Mouse (Mus musculus) limb, embryonic 11.5 days (tissue): ENCODE data around the gene Eno1. TPM values are rescaled to one million over a fixed set of nuclear protein-coding genes. Genes with fewer than 3 reads are reported as not detected.

Experiments used
- ATAC-seq: fragments of 200-750 bp; cut with Nextera tagmentation; 2 replicates; pipeline ENCODE4 v1.8.0; 2017; ENCODE audit warnings: low read depth; ENCODE audit not compliant: insufficient number of reproducible peaks, low FRiP score, low TSS enrichment
- DNase-seq: peaks from one replicate; pipeline ENCODE4 v3.0.0-alpha.2; 2015; ENCODE audit warnings: low spot score
- H3K27ac ChIP-seq: fragments of 300-500 bp; sonication (generic); replicated peaks from 2 replicates; pipeline ENCODE4 v1.5.1; 2014; ENCODE audit warnings: low read depth, mild to moderate bottlenecking, low read length
- H3K27me3 ChIP-seq: fragments of 300-500 bp; sonication (generic); 2 replicates; pipeline ENCODE4 v1.6.1; 2014; ENCODE audit warnings: mild to moderate bottlenecking, low read length, mixed read lengths; ENCODE audit not compliant: control insufficient read depth, insufficient read depth
- H3K36me3 ChIP-seq: fragments of 300-500 bp; sonication (generic); 2 replicates; pipeline ENCODE4 v1.6.1; 2014; ENCODE audit warnings: mild to moderate bottlenecking, low read length, moderate library complexity, mixed read lengths; ENCODE audit not compliant: control insufficient read depth, insufficient read depth
- H3K4me1 ChIP-seq: fragments of 300-500 bp; sonication (generic); 2 replicates; pipeline ENCODE4 v1.6.1; 2014; ENCODE audit warnings: low read length, mixed read lengths; ENCODE audit not compliant: control insufficient read depth, insufficient read depth
- H3K4me2 ChIP-seq: fragments of 300-500 bp; sonication (generic); 2 replicates; pipeline ENCODE4 v1.6.1; 2014; ENCODE audit warnings: low read depth, mild to moderate bottlenecking, moderate library complexity; ENCODE audit not compliant: severe bottlenecking
- H3K4me3 ChIP-seq: fragments of 300-500 bp; sonication (generic); 2 replicates; pipeline ENCODE4 v1.5.1; 2014; ENCODE audit warnings: low read depth, low read length
- H3K9ac ChIP-seq: fragments of 300-500 bp; sonication (generic); 2 replicates; pipeline ENCODE4 v1.6.1; 2014; ENCODE audit warnings: mild to moderate bottlenecking, low read length
- H3K9me3 ChIP-seq: fragments of 300-500 bp; sonication (generic); 2 replicates; pipeline ENCODE4 v1.6.1; 2016; ENCODE audit warnings: low read length; ENCODE audit not compliant: control insufficient read depth
- WGBS: fragments of 180-500 bp; shearing (Covaris S2); extraction: QIAGEN DNeasy Blood & Tissue Kit; methylation state at CpG from one replicate; pipeline ENCODE4 v1.1.7; 2014; 5-methylcytosine and 5-hydroxymethylcytosine counted together
- polyA plus RNA-seq: library from polyadenylated mRNA; unstranded; fragments of >200 nt; fragmentation: Nextera tagmentation; extraction: Ambion mirVana; gene quantifications from 2 replicates; pipeline ENCODE4 v1.2.1, GENCODE M21; 2014

Eno1 gene
- polyA plus RNA-seq, 1 experiment from 2014 or later = 2,311 TPM

- no peak overlapping the region for H3K27ac ChIP-seq
- 92% methylated on average over 7 of the region's 7 CpGs for WGBS
- no peak for ATAC-seq
These were observed 23.1 kb downstream of the Eno1 start for GRCm38 (mm10) chr4:150259577-150259976.

GRCm38 (mm10) chr4:150260111-150260510, 23.6 kb downstream of the Eno1 start:
- Histone ChIP-seq H3K9ac (no peak overlapping the region), H3K9me3 (no peaks in the 10 kb centered on the region), H3K4me1 (no peaks in the 10 kb centered on the region), H3K27me3 (no peaks in the 10 kb centered on the region), H3K4me2 (no peak overlapping the region), H3K4me3 (no peak overlapping the region), H3K36me3 (no peaks in the 10 kb centered on the region), H3K27ac (no peak overlapping the region)
- DNase-seq (no peak), ATAC-seq (no peak)
- WGBS = 69% methylated on average over 7 of the region's 7 CpGs

More at GRCm38 (mm10) chr4:150259577-150259976, 23.1 kb downstream of the Eno1 start:
- no peak for DNase-seq
- Histone ChIP-seq H3K9ac (no peak overlapping the region), H3K36me3 (no peaks in the 10 kb centered on the region), H3K9me3 (no peaks in the 10 kb centered on the region), H3K4me3 (no peak overlapping the region), H3K27me3 (no peaks in the 10 kb centered on the region), H3K4me2 (no peak overlapping the region), H3K4me1 (no peaks in the 10 kb centered on the region)

- no peak overlapping the region for H3K9ac ChIP-seq
- no peaks in the 10 kb centered on the region for H3K36me3 ChIP-seq
- ATAC-seq (no peak), DNase-seq (no peak)
- no peak overlapping the region for H3K27ac ChIP-seq
- H3K4me1 ChIP-seq = no peaks in the 10 kb centered on the region
- 30% methylated on average over 6 of the region's 6 CpGs for WGBS
- H3K4me3 ChIP-seq = no peak overlapping the region
- no peaks in the 10 kb centered on the region for H3K9me3 ChIP-seq
- no peaks in the 10 kb centered on the region for H3K27me3 ChIP-seq
- no peak overlapping the region for H3K4me2 ChIP-seq
These were observed 24.2 kb downstream of the Eno1 start for GRCm38 (mm10) chr4:150260745-150261144.

GRCm38 (mm10) chr4:150262301-150262700, 25.8 kb downstream of the Eno1 start:
- H3K36me3 ChIP-seq = no peaks in the 10 kb centered on the region

GRCm38 (mm10) chr4:150264903-150265302, 28.4 kb downstream of the Eno1 start:
- ATAC-seq (no peak), DNase-seq (peak; percentile 56)
- Histone ChIP-seq H3K27me3 (no peaks in the 10 kb centered on the region), H3K4me1 (peaks cover 9% of the 10 kb centered on the region), H3K36me3 (no peaks in the 10 kb centered on the region), H3K4me2 (no peak overlapping the region), H3K9me3 (no peaks in the 10 kb centered on the region), H3K4me3 (no peak overlapping the region), H3K27ac (no peak overlapping the region), H3K9ac (no peak overlapping the region)
- 53% methylated on average over 7 of the region's 7 CpGs for WGBS

More at GRCm38 (mm10) chr4:150262301-150262700, 25.8 kb downstream of the Eno1 start:
- WGBS = 88% methylated on average over 8 of the region's 8 CpGs
- Histone ChIP-seq H3K27ac (no peak overlapping the region), H3K27me3 (no peaks in the 10 kb centered on the region), H3K4me3 (no peak overlapping the region), H3K4me2 (no peak overlapping the region), H3K4me1 (no peaks in the 10 kb centered on the region), H3K9me3 (no peaks in the 10 kb centered on the region), H3K9ac (no peak overlapping the region)
- ATAC-seq (no peak), DNase-seq (no peak)

GRCm38 (mm10) chr4:150265471-150265870, 28.9 kb downstream of the Eno1 start:
- WGBS = 72% methylated on average over 5 of the region's 5 CpGs
- no peak overlapping the region for H3K27ac ChIP-seq
- H3K9ac ChIP-seq = no peak overlapping the region
- peaks cover 10% of the 10 kb centered on the region for H3K4me1 ChIP-seq
- no peaks in the 10 kb centered on the region for H3K9me3 ChIP-seq
- DNase-seq (no peak), ATAC-seq (no peak)
- no peaks in the 10 kb centered on the region for H3K27me3 ChIP-seq
- H3K4me3 ChIP-seq = no peak overlapping the region
- H3K36me3 ChIP-seq = no peaks in the 10 kb centered on the region
- H3K4me2 ChIP-seq = no peak overlapping the region

- H3K4me1 ChIP-seq = peaks cover 10% of the 10 kb centered on the region
- H3K36me3 ChIP-seq = no peaks in the 10 kb centered on the region
- DNase-seq (no peak), ATAC-seq (no peak)
- H3K9me3 ChIP-seq = no peaks in the 10 kb centered on the region
- 82% methylated on average over 21 of the region's 21 CpGs for WGBS
- H3K4me3 ChIP-seq = no peak overlapping the region
- no peak overlapping the region for H3K4me2 ChIP-seq
- no peak overlapping the region for H3K9ac ChIP-seq
- no peaks in the 10 kb centered on the region for H3K27me3 ChIP-seq
- H3K27ac ChIP-seq = no peak overlapping the region
These were observed 30.2 kb downstream of the Eno1 start for GRCm38 (mm10) chr4:150266655-150267223.

- Histone ChIP-seq H3K27ac (no peak overlapping the region), H3K9ac (no peak overlapping the region), H3K9me3 (no peaks in the 10 kb centered on the region), H3K36me3 (no peaks in the 10 kb centered on the region), H3K4me1 (peaks cover 20% of the 10 kb centered on the region), H3K4me2 (no peak overlapping the region), H3K4me3 (no peak overlapping the region), H3K27me3 (no peaks in the 10 kb centered on the region)
- ATAC-seq (no peak), DNase-seq (no peak)
- WGBS = 85% methylated on average over 33 of the region's 33 CpGs
These were observed 32.4 kb downstream of the Eno1 start for GRCm38 (mm10) chr4:150268674-150269653.
